Mouse (Mus musculus) embryonic facial prominence, embryonic 12.5 days (tissue): ENCODE data around the gene Znrf3. TPM values are rescaled to one million over a fixed set of nuclear protein-coding genes. Genes with fewer than 3 reads are reported as not detected.

Source experiments
- ATAC-seq: fragments of 200-750 bp; cut with Nextera tagmentation; 2 replicates; pipeline ENCODE4 v1.8.0; 2017; ENCODE audit not compliant: insufficient number of reproducible peaks, insufficient read depth, low FRiP score, low TSS enrichment
- H3K27ac ChIP-seq: fragments of 300-500 bp; sonication (generic); 2 replicates; pipeline ENCODE4 v1.5.1; 2016; ENCODE audit warnings: mild to moderate bottlenecking
- H3K27me3 ChIP-seq: fragments of 300-500 bp; sonication (generic); 2 replicates; pipeline ENCODE4 v1.6.1; 2016; ENCODE audit warnings: mild to moderate bottlenecking, moderate library complexity
- H3K36me3 ChIP-seq: fragments of 300-500 bp; sonication (generic); 2 replicates; pipeline ENCODE4 v1.6.1; 2016; ENCODE audit warnings: mild to moderate bottlenecking
- H3K4me1 ChIP-seq: fragments of 300-500 bp; sonication (generic); 2 replicates; pipeline ENCODE4 v1.6.1; 2016
- H3K4me2 ChIP-seq: fragments of 300-500 bp; sonication (generic); replicated peaks from 2 replicates; pipeline ENCODE4 v1.6.1; 2016; ENCODE audit warnings: mild to moderate bottlenecking, moderate library complexity
- H3K4me3 ChIP-seq: fragments of 300-500 bp; sonication (generic); 2 replicates; pipeline ENCODE4 v1.5.1; 2016; ENCODE audit warnings: mild to moderate bottlenecking
- H3K9ac ChIP-seq: fragments of 300-500 bp; sonication (generic); 2 replicates; pipeline ENCODE4 v1.6.1; 2016; ENCODE audit warnings: mild to moderate bottlenecking, moderate library complexity
- H3K9me3 ChIP-seq: fragments of 300-500 bp; sonication (generic); 2 replicates; pipeline ENCODE4 v1.6.1; 2016; ENCODE audit warnings: mild to moderate bottlenecking, moderate library complexity
- WGBS: fragments of 180-500 bp; shearing (Covaris S2); methylation state at CpG from one replicate; pipeline ENCODE4 v1.1.7; 2016; 5-methylcytosine and 5-hydroxymethylcytosine counted together
- polyA plus RNA-seq: library from polyadenylated mRNA; unstranded; fragments of >200 nt; fragmentation: Nextera tagmentation; extraction: Ambion mirVana; gene quantifications from 2 replicates; pipeline ENCODE4 v1.2.1, GENCODE M21; 2016

Gene Znrf3
- polyA plus RNA-seq, 1 experiment from 2014 or later, result 12.2 TPM

DNA sequence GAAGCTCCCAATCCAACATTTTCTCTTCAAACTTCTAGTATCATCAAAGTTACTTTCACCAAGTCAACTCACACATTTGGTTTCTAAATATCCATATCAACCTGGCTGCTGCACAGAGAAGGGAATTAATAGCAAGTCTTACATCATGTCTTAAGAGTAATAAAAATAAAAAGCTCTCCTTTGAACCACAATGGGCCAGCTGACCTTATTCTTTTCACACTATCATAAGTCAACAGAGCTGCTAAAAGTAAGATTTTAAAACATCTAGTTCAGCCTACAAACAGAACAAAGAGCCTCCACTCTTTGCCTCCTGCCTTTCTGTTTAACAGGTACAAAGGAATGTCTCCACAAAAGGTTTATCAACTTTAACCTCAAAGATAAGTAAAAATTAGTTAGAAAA, 7.7 kb downstream of the Znrf3 start:
- H3K4me2 ChIP-seq, result no peak overlapping the region
- no peak for ATAC-seq
- no peaks in the 10 kb centered on the region for H3K9me3 ChIP-seq
- no peaks in the 10 kb centered on the region for H3K36me3 ChIP-seq
- peaks cover 6% of the 10 kb centered on the region; the same call in 1 of the 2 replicates for H3K4me1 ChIP-seq
- no peak overlapping the region for H3K4me3 ChIP-seq
- H3K9ac ChIP-seq, result no peak overlapping the region
- H3K27me3 ChIP-seq, result no peaks in the 10 kb centered on the region
- no peak overlapping the region for H3K27ac ChIP-seq

DNA sequence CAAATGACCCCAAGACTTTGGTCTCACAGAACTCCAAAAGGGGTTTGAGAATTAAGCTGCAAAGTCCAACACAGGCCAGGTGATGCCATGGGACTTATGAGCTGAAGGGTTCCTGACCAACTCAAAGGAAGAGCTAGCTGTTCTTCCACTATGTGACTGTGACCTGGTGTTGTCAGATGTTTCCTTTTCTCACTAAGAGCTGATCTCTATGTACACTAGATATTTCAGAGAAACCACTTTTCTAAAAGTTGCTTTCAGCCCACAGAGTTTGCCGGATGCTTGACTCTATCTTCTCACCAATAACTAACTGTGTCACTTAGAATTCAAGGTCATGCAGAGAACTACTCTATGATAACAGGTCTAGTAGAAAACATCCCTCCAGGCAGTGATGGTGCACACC, 9.2 kb downstream of the Znrf3 start:
- Histone ChIP-seq H3K27ac (no peak overlapping the region), H3K4me3 (no peak overlapping the region), H3K36me3 (no peaks in the 10 kb centered on the region), H3K9ac (no peak overlapping the region), H3K9me3 (no peaks in the 10 kb centered on the region), H3K4me1 (peaks cover 7% of the 10 kb centered on the region; the same call in 1 of the 2 replicates), H3K27me3 (no peaks in the 10 kb centered on the region), H3K4me2 (no peak overlapping the region)
- WGBS, result 89% methylated on average over 1 of the region's 1 CpGs
- no peak for ATAC-seq

DNA sequence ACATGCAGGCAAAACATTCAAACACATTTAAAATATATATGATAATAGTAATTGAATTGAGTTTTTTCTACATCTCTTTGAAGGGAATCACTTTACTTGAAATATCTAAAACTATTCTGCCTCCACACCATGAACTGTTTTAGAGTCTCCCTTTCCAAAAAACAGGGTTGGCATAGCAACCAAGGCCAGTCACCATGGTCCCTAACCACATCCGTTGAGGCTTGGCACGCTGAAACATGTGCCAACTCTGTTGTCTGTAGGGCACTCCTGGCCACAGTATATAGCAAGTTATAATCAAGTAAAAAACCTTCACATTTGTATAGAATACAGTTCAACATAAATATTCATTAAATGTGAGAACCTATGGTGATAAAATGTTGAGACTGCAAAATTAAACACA, 12.3 kb downstream of the Znrf3 start:
- 83% methylated on average over 2 of the region's 2 CpGs for WGBS
- H3K27ac ChIP-seq, result no peak overlapping the region
- no peak for ATAC-seq

DNA sequence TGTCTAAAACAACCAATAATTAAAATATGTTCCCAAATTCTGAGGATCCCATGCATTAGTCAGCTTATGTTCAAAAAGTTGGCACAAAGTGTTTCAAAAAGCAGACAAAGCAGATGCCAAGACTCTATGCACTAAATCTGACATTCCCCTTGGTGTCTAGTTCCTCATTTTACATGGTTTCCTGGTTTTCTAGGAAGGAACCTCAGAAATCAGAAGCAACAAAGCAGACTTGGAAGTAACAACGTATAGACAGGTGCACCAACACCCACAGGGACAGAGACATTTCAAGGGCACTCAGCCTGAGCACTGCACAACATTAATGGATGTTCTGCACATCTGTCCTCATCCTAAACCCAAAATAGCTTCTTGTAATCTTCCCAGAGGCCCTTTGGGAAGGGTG, 13.8 kb downstream of the Znrf3 start:
- no peaks in the 10 kb centered on the region for H3K36me3 ChIP-seq
- H3K9ac ChIP-seq, result no peak overlapping the region
- no peak for ATAC-seq
- WGBS, result 78% methylated on average over 1 of the region's 1 CpGs
- H3K27ac ChIP-seq, result no peak overlapping the region
- H3K4me1 ChIP-seq, result peaks cover 15% of the 10 kb centered on the region; the same call in 1 of the 2 replicates
- H3K9me3 ChIP-seq, result no peaks in the 10 kb centered on the region
- H3K27me3 ChIP-seq, result no peaks in the 10 kb centered on the region
- no peak overlapping the region for H3K4me3 ChIP-seq
- no peak overlapping the region for H3K4me2 ChIP-seq

More for the DNA sequence above, 12.3 kb downstream of the Znrf3 start:
- no peaks in the 10 kb centered on the region for H3K36me3 ChIP-seq
- no peak overlapping the region for H3K9ac ChIP-seq
- no peaks in the 10 kb centered on the region for H3K9me3 ChIP-seq
- no peaks in the 10 kb centered on the region for H3K27me3 ChIP-seq
- H3K4me3 ChIP-seq, result no peak overlapping the region
- H3K4me1 ChIP-seq, result peaks cover 7% of the 10 kb centered on the region; the same call in 1 of the 2 replicates
- H3K4me2 ChIP-seq, result no peak overlapping the region

DNA sequence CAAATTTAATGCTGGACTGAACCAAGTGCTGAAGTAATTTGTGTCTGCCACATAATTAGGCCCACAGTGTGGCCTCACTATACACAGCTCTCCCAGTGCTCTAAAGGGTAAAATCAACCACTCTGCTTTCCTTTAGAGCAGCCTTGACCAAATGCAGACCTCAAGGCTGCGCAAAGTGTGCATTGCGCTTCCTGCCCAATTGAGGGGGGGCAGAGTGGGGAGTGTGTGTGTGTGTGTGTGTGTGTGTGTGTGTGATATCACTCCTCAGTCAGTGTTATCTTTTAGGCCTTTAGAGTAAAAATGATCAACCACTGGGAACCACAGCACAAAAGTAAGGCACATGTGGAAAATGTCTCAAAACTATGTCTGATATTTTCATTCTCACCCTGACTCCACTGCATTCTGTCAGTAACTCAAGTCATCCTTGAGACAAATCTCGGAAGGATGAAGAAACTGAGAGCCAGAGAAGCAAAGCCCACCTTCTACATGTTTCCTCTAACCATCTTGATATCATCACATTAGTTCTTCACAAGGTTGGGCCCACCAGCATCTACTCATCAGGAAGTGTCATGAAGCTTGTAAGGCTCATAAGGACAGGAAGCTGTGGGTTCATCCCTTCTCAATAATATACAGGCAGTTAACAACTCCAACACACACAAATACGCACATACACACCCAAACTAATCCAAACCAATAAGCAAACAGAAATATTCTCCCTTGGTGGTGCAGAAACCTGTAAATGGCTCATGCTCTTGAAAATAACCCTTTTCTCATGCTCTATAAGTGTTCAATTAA, 15.1 kb downstream of the Znrf3 start:
- Histone ChIP-seq H3K9me3 (no peaks in the 10 kb centered on the region), H3K4me2 (no peak overlapping the region), H3K9ac (no peak overlapping the region), H3K27me3 (no peaks in the 10 kb centered on the region), H3K4me1 (peaks cover 21% of the 10 kb centered on the region; the same call in 1 of the 2 replicates), H3K36me3 (no peaks in the 10 kb centered on the region), H3K4me3 (no peak overlapping the region), H3K27ac (no peak overlapping the region)
- no peak for ATAC-seq
- WGBS, result 85% methylated on average over 4 of the region's 4 CpGs

DNA sequence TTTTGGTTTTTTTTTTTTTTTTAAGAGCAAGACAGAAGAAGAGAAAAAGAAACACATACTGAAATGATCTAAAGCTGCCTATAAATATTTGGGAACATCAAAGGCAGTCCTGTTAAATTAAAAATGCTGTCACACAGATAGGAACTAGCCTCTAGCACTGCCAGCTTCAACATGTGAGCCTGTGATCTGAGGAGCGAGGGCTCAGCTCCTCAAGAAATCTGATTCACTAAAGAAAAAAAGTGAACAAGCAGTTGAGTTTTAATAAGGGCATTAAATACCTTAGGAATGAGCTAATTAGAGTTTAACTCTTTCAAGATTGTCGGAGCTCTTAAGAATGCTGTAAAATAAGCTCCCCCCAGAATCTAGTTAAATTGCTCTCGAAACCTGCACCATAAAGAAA, 17.4 kb downstream of the Znrf3 start:
- 41% methylated on average over 3 of the region's 3 CpGs for WGBS

DNA sequence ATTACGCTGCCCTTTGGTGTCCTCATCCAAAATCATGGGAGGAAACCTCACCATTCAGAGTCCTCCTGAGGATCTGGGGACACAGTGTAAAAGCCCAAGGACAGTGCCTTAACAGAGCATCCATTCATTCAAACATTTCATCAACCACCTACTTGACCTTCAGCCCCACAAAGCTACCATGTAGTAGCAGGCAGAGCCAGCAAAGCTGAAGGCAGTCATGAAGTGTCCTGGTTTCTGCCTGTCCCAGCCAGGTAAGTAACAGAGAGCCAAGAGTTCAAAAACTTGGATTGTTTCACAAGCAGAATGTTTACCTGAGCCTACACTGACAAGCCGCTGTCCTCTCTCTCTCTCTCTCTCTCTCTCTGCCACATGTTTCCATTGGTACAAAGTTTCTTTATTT, 18.3 kb downstream of the Znrf3 start:
- no peak for ATAC-seq
- Histone ChIP-seq H3K9ac (no peak overlapping the region), H3K9me3 (no peaks in the 10 kb centered on the region), H3K27ac (no peak overlapping the region), H3K4me1 (peaks cover 30% of the 10 kb centered on the region; the same call in 1 of the 2 replicates), H3K36me3 (no peaks in the 10 kb centered on the region), H3K4me3 (no peak overlapping the region), H3K4me2 (no peak overlapping the region), H3K27me3 (no peaks in the 10 kb centered on the region)
- 85% methylated on average over 2 of the region's 2 CpGs for WGBS

More for the DNA sequence above, 17.4 kb downstream of the Znrf3 start:
- Histone ChIP-seq H3K4me3 (no peak overlapping the region), H3K4me1 (peaks cover 24% of the 10 kb centered on the region; the same call in 1 of the 2 replicates), H3K27me3 (no peaks in the 10 kb centered on the region), H3K9me3 (no peaks in the 10 kb centered on the region), H3K27ac (no peak overlapping the region), H3K36me3 (no peaks in the 10 kb centered on the region), H3K4me2 (no peak overlapping the region), H3K9ac (no peak overlapping the region)
- ATAC-seq, result no peak

DNA sequence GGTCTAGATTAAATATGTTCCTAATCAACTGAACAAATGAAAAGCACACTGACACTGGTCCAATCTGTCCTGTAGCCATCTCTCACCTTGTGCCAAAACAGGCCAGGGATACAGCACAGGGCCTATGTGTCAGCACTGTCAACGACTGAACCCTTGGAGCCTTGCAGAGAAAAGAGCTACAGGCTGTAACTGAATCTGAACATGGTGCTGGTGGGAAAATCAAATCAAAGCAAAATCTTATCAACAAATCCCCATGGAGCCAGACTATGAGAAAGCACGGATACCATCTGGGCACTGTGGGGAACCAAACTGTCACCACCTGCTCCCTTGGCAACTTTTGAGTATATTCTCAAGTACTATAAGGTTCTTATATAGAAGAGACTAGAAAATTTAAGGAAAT, 19.5 kb downstream of the Znrf3 start:
- 54% methylated on average over 2 of the region's 2 CpGs for WGBS
- no peaks in the 10 kb centered on the region for H3K9me3 ChIP-seq
- H3K4me1 ChIP-seq, result peaks cover 27% of the 10 kb centered on the region; the same call in 1 of the 2 replicates
- no peak for ATAC-seq
- H3K9ac ChIP-seq, result no peak overlapping the region
- H3K4me2 ChIP-seq, result no peak overlapping the region
- no peak overlapping the region for H3K4me3 ChIP-seq
- H3K27me3 ChIP-seq, result no peaks in the 10 kb centered on the region
- no peak overlapping the region for H3K27ac ChIP-seq
- no peaks in the 10 kb centered on the region for H3K36me3 ChIP-seq

DNA sequence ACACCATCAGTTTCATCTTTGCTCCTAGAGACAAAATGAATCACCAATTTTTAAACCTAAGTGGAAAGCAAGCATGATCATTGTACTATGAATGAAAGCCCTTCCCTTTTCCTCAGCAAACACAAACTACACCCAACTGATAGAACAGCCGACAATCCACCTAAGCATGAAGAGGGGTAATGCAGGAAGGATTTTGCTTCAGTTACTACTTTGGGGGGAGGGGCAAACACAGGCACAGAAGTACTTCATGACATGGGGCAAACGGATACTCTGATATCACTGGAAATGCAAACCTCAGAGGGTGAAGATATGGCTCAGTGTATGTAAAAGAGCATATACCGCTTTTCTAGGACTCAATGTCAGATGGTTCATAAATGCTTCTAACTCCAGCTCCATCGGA, 20.5 kb downstream of the Znrf3 start:
- no peak overlapping the region for H3K4me2 ChIP-seq
- ATAC-seq, result no peak
- no peak overlapping the region for H3K9ac ChIP-seq
- H3K27me3 ChIP-seq, result no peaks in the 10 kb centered on the region
- no peak overlapping the region for H3K4me3 ChIP-seq
- no peaks in the 10 kb centered on the region for H3K36me3 ChIP-seq
- no peak overlapping the region for H3K27ac ChIP-seq
- no peaks in the 10 kb centered on the region for H3K9me3 ChIP-seq
- WGBS, result 83% methylated on average over 4 of the region's 4 CpGs
- peaks cover 27% of the 10 kb centered on the region; the same call in 1 of the 2 replicates for H3K4me1 ChIP-seq

DNA sequence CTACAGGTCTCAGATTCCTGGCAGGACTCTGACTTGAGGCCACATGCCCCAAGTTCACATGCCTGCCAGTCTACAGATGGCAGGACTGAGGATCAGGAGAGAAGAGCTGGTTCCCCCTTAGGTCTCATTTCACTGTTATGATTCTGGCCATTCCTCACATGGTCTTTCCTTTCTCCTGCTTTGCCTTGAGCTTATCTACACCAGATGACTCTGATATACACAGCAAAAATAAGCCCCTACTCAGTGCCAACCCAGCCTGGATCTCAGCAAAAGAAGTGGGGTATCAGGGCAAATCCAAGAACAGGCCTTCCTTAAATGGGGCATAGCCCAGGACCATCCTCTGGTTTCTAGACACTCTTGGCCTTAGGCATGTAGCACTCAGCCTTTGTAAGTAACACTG, 21.6 kb downstream of the Znrf3 start:
- no peak for ATAC-seq
- Histone ChIP-seq H3K4me3 (no peak overlapping the region), H3K9ac (no peak overlapping the region), H3K27ac (no peak overlapping the region), H3K9me3 (no peaks in the 10 kb centered on the region), H3K4me2 (no peak overlapping the region), H3K27me3 (no peaks in the 10 kb centered on the region), H3K36me3 (no peaks in the 10 kb centered on the region), H3K4me1 (peaks cover 29% of the 10 kb centered on the region; the same call in 1 of the 2 replicates)

DNA sequence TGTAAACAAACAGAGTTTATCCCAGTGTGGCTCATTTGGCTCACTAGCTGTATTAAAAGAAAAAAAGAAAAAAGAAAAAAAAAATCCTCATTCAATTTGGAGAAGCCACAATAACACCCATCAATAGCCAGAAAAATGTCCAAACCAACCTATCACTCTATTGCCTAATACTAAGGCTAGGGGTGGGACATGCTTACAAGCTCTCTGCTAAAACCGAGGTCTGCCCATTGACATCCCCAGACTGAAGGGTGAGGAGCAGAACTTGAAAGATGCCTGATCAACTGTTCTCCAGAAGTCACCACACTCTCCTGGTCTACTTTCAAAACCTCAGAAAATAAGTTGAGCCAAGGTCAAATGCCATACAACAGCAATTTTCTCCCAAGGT, 22.4 kb downstream of the Znrf3 start:
- H3K4me3 ChIP-seq, result no peak overlapping the region
- H3K4me1 ChIP-seq, result peaks cover 28% of the 10 kb centered on the region
- no peak for ATAC-seq
- WGBS, result 56% methylated on average over 1 of the region's 1 CpGs
- H3K9me3 ChIP-seq, result no peaks in the 10 kb centered on the region
- no peaks in the 10 kb centered on the region for H3K27me3 ChIP-seq
- H3K36me3 ChIP-seq, result no peaks in the 10 kb centered on the region
- H3K4me2 ChIP-seq, result no peak overlapping the region
- no peak overlapping the region; the same call in 1 of the 2 replicates for H3K27ac ChIP-seq
- H3K9ac ChIP-seq, result no peak overlapping the region

DNA sequence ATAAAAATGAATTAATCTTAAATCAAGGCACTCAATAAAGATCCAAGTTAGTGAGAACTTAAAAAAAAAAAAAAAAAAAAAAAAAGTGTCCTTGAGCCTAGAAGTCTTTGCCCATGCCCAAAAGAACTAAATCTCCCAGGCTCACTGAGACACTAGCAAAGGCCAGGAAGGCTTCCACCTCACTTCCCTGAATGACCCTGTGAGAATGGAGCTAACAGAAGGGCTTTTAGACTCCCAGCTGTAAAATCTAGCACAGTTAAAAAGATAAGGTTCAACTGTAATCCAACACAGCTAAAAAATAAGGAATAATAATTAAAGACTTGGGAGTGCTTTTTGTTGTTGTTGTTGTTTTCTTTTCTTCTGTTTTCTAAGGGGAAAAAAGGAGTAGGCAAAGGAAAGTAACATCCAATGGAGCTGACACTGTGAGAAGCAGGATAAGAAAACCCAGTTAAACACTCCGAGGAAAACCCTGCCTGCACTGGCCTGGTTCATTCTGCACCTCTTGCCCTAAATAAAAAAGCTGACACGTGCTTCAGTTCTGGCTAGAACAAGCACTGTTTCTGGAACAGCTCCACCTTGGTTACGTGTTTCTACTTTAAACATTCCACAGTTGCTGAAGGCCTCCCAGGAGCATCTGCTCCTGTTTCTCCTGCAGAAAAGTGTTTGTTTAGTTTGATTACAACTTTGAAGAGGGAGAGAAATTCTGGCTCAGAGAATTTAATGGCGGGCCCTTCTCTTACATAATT, 23.0 kb downstream of the Znrf3 start:
- Histone ChIP-seq H3K4me1 (peaks cover 30% of the 10 kb centered on the region), H3K9ac (no peak overlapping the region), H3K9me3 (no peaks in the 10 kb centered on the region), H3K27me3 (no peaks in the 10 kb centered on the region), H3K36me3 (no peaks in the 10 kb centered on the region), H3K4me2 (no peak overlapping the region), H3K27ac (peak overlapping the region; percentile 19; the same call in 1 of the 2 replicates), H3K4me3 (no peak overlapping the region)
- no peak for ATAC-seq
- WGBS, result 23% methylated on average over 4 of the region's 4 CpGs
